9 mouse cellular contexts compared by ENCODE assay signal in the genomic region with DNA sequence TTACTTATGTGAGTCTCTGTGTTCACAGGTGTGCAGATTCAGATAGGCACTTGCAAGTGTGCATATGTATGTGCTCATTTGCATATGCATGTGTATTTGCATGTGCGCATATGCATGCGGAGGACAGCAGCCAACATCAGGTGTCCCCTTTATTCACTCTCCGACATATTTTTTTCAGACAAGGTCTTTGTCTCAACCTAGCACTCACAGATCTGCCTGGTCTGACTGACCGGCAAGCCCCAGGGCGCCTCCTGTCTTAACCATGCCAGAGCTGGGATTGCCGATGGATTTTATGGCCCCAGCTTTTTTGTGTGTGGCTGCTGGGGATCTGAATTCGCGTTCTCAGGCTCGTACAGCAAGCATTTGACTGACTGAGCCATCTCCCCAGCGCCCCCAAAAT. TPM values are rescaled to one million over a fixed set of nuclear protein-coding genes. Genes with fewer than 3 reads are reported as not detected.
DNase-seq lines count a peak whose midpoint lies in the region; ATAC-seq and TF ChIP-seq lines count a peak whose summit lies in the region.
"Had no signal": no experiment of that assay in that cellular context is flagged by ENCODE, and none has a peak within 500 bp of the region (broad histone marks: within the 10 kb centered on the region; RNA-seq: fewer than 3 reads in every experiment).

No protein-coding gene starts in this region.

- H3K4me1 ChIP-seq in kidney, embryonic 15.5 days = peaks cover 19% of the 10 kb centered on the region
- peaks cover 9% of the 10 kb centered on the region for H3K4me1 ChIP-seq in embryonic facial prominence, embryonic 13.5 days
- H3K4me1 ChIP-seq in forebrain, postnatal 0 days (ENCODE audit: insufficient read depth) = no peaks in the 10 kb centered on the region
- peaks cover 16% of the 10 kb centered on the region; the same call in 1 of the 2 replicates for H3K4me1 ChIP-seq in midbrain, embryonic 14.5 days (ENCODE audit: control insufficient read depth, insufficient read depth, low read length)
- H3K4me1 ChIP-seq: liver, embryonic 15.5 days had no signal

- H3K27me3 ChIP-seq in kidney, embryonic 15.5 days = peaks cover 16% of the 10 kb centered on the region
- H3K27me3 ChIP-seq in embryonic facial prominence, embryonic 13.5 days = peaks cover 18% of the 10 kb centered on the region
- H3K27me3 ChIP-seq in forebrain, postnatal 0 days (ENCODE audit: insufficient read depth, low read length) = no peaks in the 10 kb centered on the region
- H3K27me3 ChIP-seq in midbrain, embryonic 14.5 days (ENCODE audit: control insufficient read depth, insufficient read depth, low read length) = peaks cover 9% of the 10 kb centered on the region; the same call in 1 of the 2 replicates

- peak overlapping the region; percentile 43 for H3K4me2 ChIP-seq in kidney, embryonic 15.5 days
- H3K4me2 ChIP-seq in embryonic facial prominence, embryonic 13.5 days = peak overlapping the region; percentile 51
- peak overlapping the region; percentile 42 for H3K4me2 ChIP-seq in forebrain, postnatal 0 days (ENCODE audit: low read depth)
- H3K4me2 ChIP-seq in midbrain, embryonic 14.5 days (ENCODE audit: low read length) = peak overlapping the region; percentile 50
- H3K4me2 ChIP-seq: liver, embryonic 15.5 days had no signal

- H3K27ac ChIP-seq in kidney, embryonic 15.5 days = no peak overlapping the region
- no peak overlapping the region for H3K27ac ChIP-seq in embryonic facial prominence, embryonic 13.5 days
- no peak overlapping the region; the same call in 1 of the 2 replicates for H3K27ac ChIP-seq in forebrain, postnatal 0 days (ENCODE audit: low read depth, low read length)
- peak overlapping the region; percentile 42; the same call in 1 of the 2 replicates for H3K27ac ChIP-seq in midbrain, embryonic 14.5 days (replicated peaks; ENCODE audit: low read depth, low read length)
- H3K27ac ChIP-seq in gastrocnemius, adult 2 months = no peak overlapping the region
- H3K27ac ChIP-seq: liver, embryonic 15.5 days had no signal

- no peak overlapping the region for H3K9ac ChIP-seq in kidney, embryonic 15.5 days
- peak overlapping the region; percentile 52; the same call in 1 of the 2 replicates for H3K9ac ChIP-seq in embryonic facial prominence, embryonic 13.5 days
- peak overlapping the region; percentile 19; the same call in 1 of the 2 replicates for H3K9ac ChIP-seq in forebrain, postnatal 0 days
- peak overlapping the region; percentile 10; the same call in 1 of the 2 replicates for H3K9ac ChIP-seq in midbrain, embryonic 14.5 days (replicated peaks; ENCODE audit: low read length)
- H3K9ac ChIP-seq: liver, embryonic 15.5 days had no signal

- no peak overlapping the region for H3K4me3 ChIP-seq in kidney, embryonic 15.5 days (replicated peaks)
- H3K4me3 ChIP-seq in embryonic facial prominence, embryonic 13.5 days = no peak overlapping the region
- H3K4me3 ChIP-seq in forebrain, postnatal 0 days (ENCODE audit: low read depth, low read length) = 0 out of 2 replicates have a peak overlapping the region, but pooled peaks have one; percentile 18
- H3K4me3 ChIP-seq in midbrain, embryonic 14.5 days (replicated peaks; ENCODE audit: low read depth, low read length) = peak overlapping the region; percentile 20
- H3K4me3 ChIP-seq in gastrocnemius, adult 2 months = no peak overlapping the region
- H3K4me3 ChIP-seq: liver, embryonic 15.5 days had no signal

- 12% methylated on average over 10 of the region's 10 CpGs for WGBS in kidney, embryonic 15.5 days
- 12% methylated on average over 10 of the region's 10 CpGs for WGBS in embryonic facial prominence, embryonic 13.5 days
- WGBS in forebrain, postnatal 0 days = 11% methylated on average over 10 of the region's 10 CpGs
- 7% methylated on average over 10 of the region's 10 CpGs for WGBS in midbrain, embryonic 14.5 days

- TF ChIP-seq CTCF in forebrain, postnatal 0 days (IDR thresholded peaks at IDR 0.05; ENCODE audit: low read depth) = no peak
- TF ChIP-seq CTCF in gastrocnemius, adult 2 months (IDR thresholded peaks at IDR 0.05) = no peak

- intact Hi-C loops in gastrocnemius, adult 2 months (cut with DNase I) = loop anchor here (5.0 kb wide), 1 partner anchor 57 kb away; no protein-coding TSS in a partner anchor

- no peaks in the 10 kb centered on the region for H3K36me3 ChIP-seq in kidney, embryonic 15.5 days
- no peaks in the 10 kb centered on the region for H3K36me3 ChIP-seq in embryonic facial prominence, embryonic 13.5 days
- no peaks in the 10 kb centered on the region for H3K36me3 ChIP-seq in forebrain, postnatal 0 days (ENCODE audit: insufficient read depth)
- no peaks in the 10 kb centered on the region for H3K36me3 ChIP-seq in midbrain, embryonic 14.5 days (ENCODE audit: control insufficient read depth, insufficient read depth, low read length)
- H3K36me3 ChIP-seq: liver, embryonic 15.5 days had no signal

- ATAC-seq in kidney, embryonic 15.5 days (replicated peaks; ENCODE audit: low FRiP score) = no peak
- no peak for ATAC-seq in embryonic facial prominence, embryonic 13.5 days (ENCODE audit: insufficient number of reproducible peaks, insufficient read depth, low FRiP score, low TSS enrichment, low read depth)
- 0 out of 2 replicates have a peak, but pooled peaks have one; percentile 6 for ATAC-seq in forebrain, postnatal 0 days
- ATAC-seq in midbrain, embryonic 14.5 days (ENCODE audit: low FRiP score, low TSS enrichment) = peak; percentile 53; the same call in 1 of the 2 replicates

- DNase-seq in kidney, postnatal 36 days = no peak
- DNase-seq in forebrain, postnatal 0 days = no peak
- peak; percentile 44 for DNase-seq in midbrain, embryonic 14.5 days
- DNase-seq in layer of hippocampus, postnatal 10 days (ENCODE audit: low spot score in 2 of 2) = no peak
- no peak for DNase-seq in gastrocnemius, adult 2 months
- DNase-seq: cerebellum, adult 11-12 months had no signal

- H3K9me3 ChIP-seq in kidney, embryonic 15.5 days (replicated peaks) = no peaks in the 10 kb centered on the region
- H3K9me3 ChIP-seq in embryonic facial prominence, embryonic 13.5 days = no peaks in the 10 kb centered on the region
- H3K9me3 ChIP-seq in forebrain, postnatal 0 days (ENCODE audit: low read length) = no peaks in the 10 kb centered on the region
- no peaks in the 10 kb centered on the region for H3K9me3 ChIP-seq in midbrain, embryonic 14.5 days (ENCODE audit: control insufficient read depth, low read length)
- H3K9me3 ChIP-seq: liver, embryonic 15.5 days had no signal

RNA-seq across cellular contexts. Expression of a gene that starts 28.9 kb away (rescaled TPM):
- 204 and 207 TPM in 2 replicates for polyA plus RNA-seq in kidney, embryonic 15.5 days (2015; fragmentation: Nextera tagmentation; extraction: Ambion mirVana)
- polyA plus RNA-seq in embryonic facial prominence, embryonic 13.5 days (2015; fragmentation: Nextera tagmentation; extraction: Ambion mirVana) = 223 and 238 TPM in 2 replicates
- total RNA-seq in forebrain, postnatal 0 days (2014; rRNA removed) = 37.7 and 41.4 TPM in 2 replicates
- polyA plus RNA-seq in forebrain, postnatal 0 days (2015; fragmentation: Nextera tagmentation; extraction: Ambion mirVana) = 42.5 and 55.1 TPM in 2 replicates
- 20.4 and 42.8 TPM in 2 replicates for polyA plus RNA-seq in midbrain, embryonic 14.5 days (2014; fragmentation: Nextera tagmentation; extraction: Ambion mirVana)
- 10 to 100 TPM; 32.1 to 35.2 TPM for total RNA-seq in layer of hippocampus, postnatal 10 days (2021)
- 1 to 10 TPM; 6.6 to 9.4 TPM for total RNA-seq in gastrocnemius, adult 2 months (2021)

Comparison
In these comparisons a context has a peak if more than half of its experiments do, and no peak if none do; other contexts are left out.
1. ATAC-seq: peak in forebrain, postnatal 0 days (single experiment) and midbrain, embryonic 14.5 days (single experiment); none in kidney, embryonic 15.5 days (single experiment) and embryonic facial prominence, embryonic 13.5 days (single experiment).
2. H3K4me3 ChIP-seq: peak in forebrain, postnatal 0 days (single experiment) and midbrain, embryonic 14.5 days (single experiment); none in kidney, embryonic 15.5 days (single experiment), embryonic facial prominence, embryonic 13.5 days (single experiment) and gastrocnemius, adult 2 months (single experiment).
3. Peak in every context shown above with its lines, with median percentiles within 50 percentile points of each other: H3K4me2 ChIP-seq.